Mouse (Mus musculus) urinary bladder, postnatal 25 days (tissue): ENCODE data around the gene Mecom.

Source experiments
- DNase-seq: peaks from one replicate; pipeline ENCODE4 v3.0.0; 2022; ENCODE audit warnings: low spot score

Gene Mecom

DNA sequence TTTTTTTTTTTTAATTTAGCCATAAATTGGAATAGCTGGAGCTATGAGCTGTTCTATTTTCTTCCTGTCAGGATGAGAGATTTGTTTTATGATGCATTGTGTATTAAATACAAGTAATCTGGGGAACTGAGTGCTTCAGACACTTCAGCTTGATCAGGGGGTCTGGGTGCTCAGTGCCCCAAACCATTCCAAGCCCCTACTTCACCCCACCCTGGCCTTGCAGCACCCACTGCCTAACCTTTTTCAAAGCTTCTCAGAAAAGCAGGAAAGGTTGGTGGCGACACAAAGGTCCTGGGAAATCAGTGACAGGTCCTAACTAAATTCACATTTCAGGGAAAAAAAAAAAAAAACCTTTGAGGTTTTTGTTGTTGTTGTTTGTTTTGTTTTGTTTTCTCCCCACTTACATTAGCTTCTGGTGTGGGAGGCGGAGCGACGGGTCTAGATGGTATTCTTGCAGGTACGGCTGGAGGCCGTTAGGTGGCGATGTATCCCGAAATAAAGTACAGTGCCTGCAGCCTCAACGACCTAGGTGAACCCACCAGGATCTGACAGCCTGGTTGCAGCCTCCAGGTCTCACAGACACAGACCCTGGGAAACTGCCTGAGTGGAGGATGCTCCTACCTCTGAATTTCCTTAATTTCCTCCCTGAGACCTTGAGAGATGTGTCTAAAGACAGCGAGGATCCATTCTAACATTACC is 532.7 kb downstream of the Mecom start:
- DNase-seq = peak; percentile 65

DNA sequence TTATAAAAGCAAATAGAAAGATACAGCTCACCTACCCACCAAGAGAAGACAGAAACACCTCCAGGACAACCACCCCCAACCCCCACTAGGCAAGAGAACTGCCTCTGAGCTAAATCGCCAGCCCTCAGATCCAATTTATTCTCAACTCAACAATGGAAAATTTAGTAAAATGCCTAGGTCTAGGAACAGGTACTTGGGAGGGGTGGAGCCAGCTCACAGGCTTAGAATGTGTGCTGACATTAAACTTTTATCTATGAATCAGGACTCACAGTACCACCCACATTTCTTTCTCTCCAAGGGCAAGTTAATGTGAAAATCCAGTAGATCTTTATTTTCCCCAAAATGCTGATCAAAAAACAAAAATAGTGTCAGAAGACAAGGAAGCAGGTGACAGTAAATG is 533.5 kb downstream of the Mecom start:
- no peak for DNase-seq

DNA sequence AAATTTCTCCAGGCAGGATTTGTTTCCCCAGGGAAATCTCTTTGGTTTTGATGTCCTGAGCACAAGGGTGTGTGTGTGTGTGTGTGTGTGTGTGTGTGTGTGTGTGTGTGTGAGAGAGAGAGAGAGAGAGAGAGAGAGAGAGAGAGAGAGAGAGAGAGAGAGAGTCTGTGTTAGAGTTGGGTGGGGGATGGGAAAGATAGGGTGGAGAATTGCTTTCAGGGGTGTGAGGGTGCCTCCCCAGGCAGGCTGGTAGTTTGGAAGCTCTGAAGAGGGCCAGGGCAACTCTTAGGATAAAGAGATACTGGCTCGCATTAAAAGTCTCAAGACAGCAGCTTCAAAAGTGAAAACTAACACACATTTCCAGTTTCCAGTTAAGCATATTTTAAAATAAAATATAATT is 534.4 kb downstream of the Mecom start:
- DNase-seq = no peak

DNA sequence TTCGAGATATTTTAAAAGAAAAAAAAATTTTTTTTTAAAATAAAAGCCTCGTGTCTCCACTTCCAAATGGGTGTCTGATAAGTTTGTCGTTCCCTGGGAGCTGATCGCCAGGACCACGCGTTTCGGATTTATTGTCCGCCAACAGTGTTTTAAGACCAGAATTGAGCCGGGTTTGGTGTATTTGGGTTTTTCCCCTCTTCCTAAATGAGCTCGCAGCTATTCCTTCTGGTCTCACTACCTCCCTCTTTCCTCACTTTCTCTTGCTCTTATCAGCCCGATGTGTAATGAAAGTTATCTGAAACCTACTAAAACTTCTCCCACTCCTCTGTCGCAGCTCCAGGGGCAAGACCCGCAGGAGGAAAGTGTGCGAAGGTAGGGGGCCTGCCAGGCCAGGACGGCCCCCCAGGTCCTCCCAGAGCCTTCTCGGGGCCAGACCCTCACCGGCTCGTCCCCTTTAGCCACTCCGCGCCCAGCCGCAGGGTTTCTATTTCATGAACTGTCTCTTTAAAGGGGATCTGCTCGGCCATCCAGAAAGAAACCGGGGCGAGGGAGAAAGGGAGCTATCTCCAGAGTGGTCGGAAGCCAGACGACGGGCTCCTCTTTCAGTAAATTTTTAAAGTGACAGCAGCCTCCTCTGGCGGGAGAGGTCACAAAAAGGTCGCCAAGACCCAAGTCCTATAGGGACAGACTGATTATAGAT is 535.0 kb downstream of the Mecom start:
- DNase-seq = peak; percentile 33

DNA sequence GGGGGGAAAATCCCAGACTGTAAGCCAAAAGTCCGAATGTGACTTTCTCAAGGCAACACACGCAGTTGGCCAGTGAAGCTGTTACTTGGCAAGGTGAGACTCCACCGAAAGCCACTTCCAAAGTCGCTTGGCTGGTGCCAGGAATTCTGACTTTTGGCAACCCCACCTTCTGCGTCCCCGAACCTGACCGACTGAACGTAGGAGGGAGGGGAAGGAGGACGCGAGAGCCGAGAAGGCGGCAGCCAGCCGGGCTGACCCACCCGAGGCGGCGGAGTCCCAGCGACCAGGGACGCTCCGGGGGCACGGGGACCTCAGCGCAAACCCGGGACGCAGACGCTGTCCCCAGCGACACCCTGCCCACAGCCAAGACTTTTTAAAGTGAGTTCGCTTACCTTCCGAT is 535.7 kb downstream of the Mecom start:
- DNase-seq = peak; percentile 33

DNA sequence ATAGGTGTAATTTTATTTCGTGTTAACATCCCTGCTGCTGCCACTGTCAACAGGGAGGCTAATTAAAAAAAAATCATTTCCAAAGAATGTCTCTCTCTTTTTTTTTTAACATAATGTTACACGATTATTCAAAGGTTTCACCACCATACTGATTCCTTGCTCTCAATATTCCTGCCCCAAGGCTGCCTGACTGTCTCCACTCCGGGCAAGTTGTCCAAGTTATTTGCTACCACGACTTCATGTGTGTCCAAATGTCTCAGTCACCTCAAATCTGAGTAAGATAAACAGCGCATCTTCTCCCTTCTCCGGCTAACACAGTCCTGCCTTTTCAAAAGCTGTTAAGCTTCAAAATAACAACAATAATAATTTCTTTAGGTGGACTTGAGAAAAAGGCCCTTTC is 536.1 kb downstream of the Mecom start:
- no peak for DNase-seq

DNA sequence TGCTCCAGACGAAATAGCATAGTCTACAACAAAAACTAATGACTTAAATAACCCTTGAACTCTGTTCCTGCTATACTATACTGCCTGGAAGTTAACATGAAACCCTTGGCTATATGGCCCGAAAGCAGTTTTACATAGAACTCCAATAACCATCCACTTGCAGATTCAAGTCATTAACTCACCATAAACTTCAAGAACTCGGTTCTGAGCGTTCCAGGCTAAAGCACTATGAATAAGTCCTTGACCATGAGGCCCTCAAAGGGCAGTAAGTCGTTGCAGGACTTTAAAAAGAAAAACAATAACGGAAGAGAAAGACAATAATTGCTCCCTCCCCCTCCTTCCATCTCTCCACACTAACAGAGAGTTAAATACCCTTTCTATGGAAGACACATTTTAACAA is 536.9 kb downstream of the Mecom start:
- DNase-seq = no peak

DNA sequence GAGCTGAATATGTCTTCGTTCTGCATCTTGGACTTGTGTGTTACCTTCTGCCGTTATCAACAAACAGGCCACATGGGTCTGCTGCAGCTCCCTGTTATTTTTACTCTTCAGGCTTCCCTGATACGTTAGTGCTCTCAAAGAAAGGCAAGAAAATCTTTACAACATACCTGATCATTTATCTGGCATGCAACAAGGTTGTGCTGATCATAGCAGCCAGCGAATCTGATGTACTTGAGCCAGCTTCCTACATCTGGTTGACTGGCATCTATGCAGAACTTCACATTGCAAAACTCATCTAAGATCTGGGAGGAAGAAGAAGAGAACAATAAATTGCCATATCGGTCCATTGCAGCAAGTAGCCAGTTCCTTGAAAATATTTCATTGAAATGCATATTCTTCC is 538.2 kb downstream of the Mecom start:
- no peak for DNase-seq

DNA sequence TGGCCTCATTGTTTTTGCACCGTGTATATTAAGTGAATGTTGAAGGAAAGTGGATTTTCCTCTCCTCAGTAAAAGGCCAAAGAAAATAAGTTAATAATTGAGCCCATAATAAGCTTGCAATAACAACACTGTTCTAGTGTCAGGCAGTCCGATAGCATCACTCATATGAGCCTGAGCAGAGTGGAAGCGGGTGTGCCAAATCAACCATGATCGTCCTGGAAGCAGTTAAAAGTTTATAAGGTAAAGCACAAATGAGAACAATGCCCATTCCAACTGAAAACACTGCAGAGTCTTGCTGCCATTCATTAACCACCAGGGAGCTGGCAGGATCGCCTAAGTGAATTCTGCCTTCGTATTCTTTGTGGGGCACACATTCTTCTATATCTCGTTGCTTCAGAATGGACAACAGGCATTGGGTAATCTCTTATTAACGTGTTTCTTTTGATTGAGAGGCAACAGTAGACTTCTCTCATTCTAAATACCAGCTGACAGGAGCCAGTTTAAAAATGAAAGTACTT is 542.9 kb downstream of the Mecom start:
- DNase-seq = no peak

DNA sequence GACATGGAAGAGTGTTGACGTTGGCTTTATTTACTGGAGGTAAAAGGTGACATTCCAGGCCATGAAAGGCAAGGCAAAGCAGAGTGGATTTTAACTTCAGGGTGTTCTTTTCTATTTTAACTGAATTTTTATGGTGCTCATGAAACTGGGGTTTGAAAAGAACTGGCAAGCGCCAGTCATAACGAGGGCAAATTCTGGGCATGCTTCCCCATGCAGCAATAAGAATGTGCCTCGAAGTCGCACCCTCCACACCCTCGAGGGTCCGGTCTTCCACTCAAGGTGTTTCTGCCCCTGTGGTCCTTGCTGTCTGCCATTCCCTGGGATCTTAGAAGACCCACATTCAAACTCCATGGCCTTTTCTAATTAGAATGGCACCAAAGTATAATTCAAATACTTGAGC is 547.5 kb downstream of the Mecom start:
- DNase-seq = no peak

DNA sequence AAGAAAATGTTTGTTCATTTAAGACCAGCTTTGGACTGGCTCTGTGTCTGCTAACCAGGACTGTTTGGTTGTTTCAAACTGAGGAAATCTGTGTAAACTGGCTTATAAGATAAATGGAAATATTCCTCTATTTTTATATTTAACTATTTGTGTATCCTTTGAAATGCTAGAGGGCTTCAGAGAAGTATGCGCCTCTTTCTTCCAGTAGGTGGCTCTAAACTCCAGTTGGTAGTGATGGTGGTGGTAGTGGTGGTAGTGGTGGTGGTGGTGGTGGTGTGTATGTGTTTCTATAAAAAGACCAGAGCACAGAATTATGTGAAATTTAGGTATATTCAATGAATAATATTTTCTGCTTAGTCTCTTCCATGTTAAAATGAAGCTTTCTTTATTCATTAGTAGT is 548.8 kb downstream of the Mecom start:
- no peak for DNase-seq

DNA sequence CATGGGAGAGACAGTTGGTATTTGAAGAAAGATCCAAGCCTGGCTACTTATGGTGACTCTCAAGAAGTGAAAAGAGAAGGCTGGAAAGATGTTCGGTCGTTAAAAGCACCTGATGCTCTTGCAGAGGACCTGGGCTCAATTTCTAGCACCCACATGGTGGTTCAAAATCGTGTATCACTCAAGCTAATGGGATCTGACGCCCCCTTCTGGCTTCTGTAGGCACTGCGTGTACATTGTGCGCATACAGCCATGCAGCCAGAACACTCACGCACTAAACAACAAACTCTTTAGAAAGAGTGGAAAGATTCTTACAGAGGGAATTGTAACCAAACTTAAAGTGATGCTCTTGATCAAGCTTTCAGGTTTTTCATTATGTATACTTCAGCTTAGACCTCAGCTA is 550.7 kb downstream of the Mecom start:
- no peak for DNase-seq

DNA sequence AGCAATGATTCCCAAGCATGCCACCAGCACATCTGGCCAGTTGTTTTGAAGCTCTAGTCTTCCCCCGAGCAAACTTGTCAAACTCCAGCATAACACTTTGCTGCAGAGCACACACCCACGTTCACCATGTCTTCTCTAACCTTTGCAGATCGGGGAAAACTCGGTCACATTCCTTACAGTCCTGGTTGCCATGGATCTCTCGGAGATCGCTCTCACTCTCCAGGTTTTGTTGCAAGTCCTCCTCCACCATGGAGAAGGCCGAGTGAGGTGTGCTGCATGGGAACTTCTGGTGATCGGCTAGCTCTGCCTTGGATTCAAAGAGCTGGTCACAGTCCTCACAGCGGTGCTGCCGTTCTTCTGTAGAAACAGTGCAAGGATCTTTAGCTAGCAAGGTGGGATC is 554.5 kb downstream of the Mecom start:
- no peak for DNase-seq

DNA sequence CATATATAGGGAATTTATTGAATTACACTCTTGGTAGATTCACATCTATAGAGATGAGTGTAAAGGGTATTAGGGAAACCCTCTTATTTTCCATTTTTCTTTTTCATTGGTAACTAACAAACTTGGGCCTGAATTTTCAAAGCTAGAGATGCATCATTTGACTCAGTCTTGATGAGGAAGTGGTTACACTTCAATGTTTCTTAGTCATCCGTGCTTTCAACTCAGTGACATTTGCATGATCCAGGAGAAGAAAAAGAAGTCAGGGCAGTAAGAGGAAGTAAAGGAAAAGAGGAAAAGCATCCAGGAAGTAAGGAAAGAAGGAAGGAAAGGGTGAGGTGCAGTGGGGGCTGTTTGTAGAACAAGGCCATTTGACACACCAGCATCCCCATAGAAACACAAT is 556.3 kb downstream of the Mecom start:
- DNase-seq = no peak

DNA sequence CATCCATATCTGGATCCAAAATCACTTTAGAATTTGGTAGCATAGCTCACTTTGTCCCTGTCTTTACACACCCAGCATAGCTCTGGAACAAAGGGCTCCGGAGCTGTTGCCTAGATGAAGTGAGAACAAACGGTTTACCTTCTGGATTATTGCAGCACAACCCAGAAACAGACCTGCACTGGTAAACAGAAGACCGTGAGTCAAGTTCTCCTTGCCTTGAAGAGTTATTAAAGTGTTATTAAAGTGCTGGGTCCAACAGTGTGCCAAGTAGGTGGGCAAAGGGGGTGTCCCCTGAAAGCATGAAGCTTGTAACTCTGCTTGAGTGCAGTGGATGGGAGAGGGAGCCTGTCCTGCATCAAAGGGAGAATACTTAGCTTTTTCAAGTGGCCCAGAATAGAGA is 563.4 kb downstream of the Mecom start:
- no peak for DNase-seq

DNA sequence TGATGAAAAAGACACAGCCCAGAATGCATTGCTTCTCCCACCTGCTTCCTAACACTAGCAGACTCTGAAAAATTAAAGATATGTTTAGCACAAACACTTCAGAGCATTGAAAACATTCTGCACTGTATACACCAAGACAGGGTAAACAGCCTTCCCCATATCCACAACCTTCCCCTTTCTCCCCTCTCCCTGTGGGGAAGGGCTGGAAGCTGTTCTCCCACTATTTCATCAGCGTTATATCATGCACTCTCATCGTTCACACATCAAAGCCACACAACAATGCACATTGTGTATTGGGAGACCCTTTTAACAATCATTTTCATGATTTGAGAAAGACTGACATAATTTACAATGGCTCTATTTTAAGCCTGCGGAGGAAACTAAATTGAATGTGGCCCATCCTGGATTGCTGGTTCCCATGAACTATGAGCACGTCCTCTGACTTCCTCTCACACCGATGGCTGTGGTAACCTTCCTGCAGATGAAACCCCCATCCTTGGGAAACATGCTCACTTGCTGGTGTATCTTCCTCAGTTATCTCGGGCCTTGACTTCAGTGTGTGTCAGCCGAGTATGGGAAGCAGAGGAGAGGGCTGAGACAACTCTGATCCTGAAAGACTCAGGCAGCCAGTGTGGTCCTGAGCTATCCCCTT is 566.4 kb downstream of the Mecom start:
- DNase-seq = no peak

DNA sequence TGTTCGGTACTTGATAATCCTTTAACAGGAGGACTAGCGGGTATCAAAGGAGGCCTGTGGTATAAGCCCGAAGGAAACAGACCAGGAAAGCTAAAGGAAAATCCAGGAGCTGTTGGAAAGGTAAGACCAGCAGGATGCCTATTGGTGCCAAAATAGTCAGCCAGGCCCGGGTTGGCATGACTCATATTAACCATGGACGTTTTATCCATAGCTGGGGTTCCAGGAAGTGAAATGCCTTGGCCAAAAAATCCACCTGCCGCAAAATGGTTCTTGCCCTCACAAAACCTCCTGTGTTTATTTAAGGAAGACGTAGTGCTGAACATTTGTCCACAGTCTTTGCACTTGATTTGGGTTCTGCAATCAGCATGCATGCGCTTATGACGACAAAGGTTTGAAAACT is 567.3 kb downstream of the Mecom start:
- DNase-seq = no peak

DNA sequence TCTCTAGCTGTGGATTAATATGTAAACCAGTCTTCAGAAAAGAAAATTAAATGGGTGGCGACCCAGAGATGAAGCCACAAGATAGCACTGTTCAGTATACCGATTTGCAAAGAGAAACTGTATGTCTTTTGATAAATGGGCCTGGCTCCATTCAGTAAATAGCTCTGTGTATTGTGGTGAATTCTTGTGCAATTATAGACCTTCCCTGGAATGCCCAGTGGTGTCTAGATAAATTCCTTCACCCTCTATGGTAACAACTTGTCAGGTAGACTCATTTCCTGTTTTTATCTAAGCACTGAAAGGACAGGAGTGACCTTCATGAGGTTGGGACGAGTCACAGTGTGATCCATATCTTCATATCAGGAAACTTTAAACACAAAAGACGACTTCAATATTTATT is 571.2 kb downstream of the Mecom start:
- no peak for DNase-seq

DNA sequence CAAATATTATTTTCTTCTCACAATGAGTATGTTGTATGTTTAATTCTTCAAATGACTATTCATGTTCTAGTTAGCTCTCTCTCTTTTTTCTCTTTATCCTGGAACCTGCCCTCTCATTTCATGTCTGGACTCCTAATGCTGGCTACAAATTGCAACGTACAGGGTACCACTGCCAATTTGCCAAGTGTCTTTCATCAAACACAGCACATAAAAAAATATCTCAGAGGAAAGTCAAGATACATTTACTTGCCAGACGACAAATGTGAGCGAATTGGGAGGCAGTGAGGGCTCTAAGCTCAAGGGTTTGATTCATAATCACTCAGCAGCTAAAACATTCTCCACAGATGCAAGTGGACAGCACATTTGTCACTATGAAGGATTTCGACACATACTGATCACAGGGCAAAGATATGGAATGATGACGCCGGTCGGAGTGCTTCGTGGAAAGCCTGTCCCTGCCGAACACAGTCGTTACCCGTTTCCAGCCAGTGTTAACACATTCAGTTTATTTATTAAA is 579.3 kb downstream of the Mecom start:
- DNase-seq = no peak

DNA sequence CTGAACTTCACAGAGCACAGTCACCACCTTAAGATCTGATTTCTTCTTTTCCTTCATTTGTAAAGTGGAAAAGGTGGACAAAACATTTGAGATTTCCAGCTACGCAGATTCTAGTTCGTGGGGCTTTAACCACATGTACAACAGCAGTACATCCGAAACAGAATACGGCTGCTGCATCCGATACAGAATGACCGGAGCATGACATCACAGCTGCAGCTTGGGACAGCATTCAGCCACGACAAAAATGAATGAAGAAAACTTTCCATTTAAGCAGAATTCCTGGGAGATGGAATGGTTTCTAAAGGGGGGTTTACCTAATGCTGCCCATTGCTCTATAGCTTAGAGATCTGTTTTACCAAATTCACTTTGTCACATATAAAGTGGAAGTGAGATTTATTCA is 583.9 kb downstream of the Mecom start:
- no peak for DNase-seq

DNA sequence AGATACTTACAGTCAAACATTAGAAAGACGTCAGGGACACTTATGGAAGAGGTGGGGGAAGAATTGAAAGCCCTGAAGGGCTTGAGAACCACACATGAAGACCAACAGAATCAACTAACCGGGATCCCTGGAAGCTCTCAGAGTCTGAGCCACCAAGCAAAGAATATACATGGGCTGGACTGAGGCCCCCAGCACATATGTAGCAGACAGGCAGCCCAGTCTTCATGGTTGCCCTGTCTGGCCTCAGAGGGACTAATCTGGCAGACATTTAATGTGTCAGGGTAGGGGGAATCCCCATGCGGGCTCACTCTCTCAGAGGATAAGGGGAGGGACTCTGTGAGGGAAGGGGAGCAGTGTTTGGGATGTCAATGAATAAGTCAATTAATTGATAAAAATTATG is 584.4 kb downstream of the Mecom start:
- no peak for DNase-seq

DNA sequence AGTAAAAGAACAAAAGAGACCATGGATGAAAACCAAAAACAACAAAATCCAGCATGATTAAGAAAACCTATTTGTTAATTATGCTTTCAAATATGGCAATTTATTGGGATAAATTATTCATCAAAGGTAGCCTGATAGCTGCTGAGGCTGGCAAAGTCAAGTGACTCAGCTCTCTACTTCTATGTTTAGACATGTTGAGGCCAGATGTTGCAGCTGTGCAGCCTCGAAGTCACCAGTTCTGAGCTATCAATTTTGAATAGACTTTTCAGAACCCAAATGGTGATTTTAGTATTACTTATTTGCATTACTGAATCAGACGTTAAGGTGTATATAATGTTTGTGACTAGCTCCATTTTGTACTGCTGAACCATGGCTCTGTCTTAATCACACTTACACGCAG is 588.8 kb downstream of the Mecom start:
- no peak for DNase-seq
